Mouse (Mus musculus) megakaryocyte progenitor cell, adult 5-6 weeks (primary cell): ENCODE results near the gene Fam217b. TPM values are rescaled to one million over a fixed set of nuclear protein-coding genes. Genes with fewer than 3 reads are reported as not detected.
A peak's percentile ranks its signal among the peaks of the same experiment; 100 is the strongest.

Experiments used
- ATAC-seq: replicated peaks from 2 replicates; pipeline ENCODE4 v1.8.0; 2016; ENCODE audit warnings: mild to moderate bottlenecking, moderate TSS enrichment, inconsistent platforms; ENCODE audit not compliant: poor library complexity
- total RNA-seq, 2 experiments: library from RNA; stranded (forward) in 1 of 2; stranded (reverse) in 1 of 2; fragments of 157-497, 149-512 nt in 1 of 2; fragments of 200-1000 nt in 1 of 2; gene quantifications; 2 replicates each; pipeline versions ENCODE4 v1.2.3 to v1.2.4; 2015 to 2017

Fam217b gene
- total RNA-seq (2015) (8.6 and 9.3 TPM in 2 replicates), total RNA-seq (2017) (3.8 and 4.4 TPM in 2 replicates)

GRCm38 (mm10) chr2:178414261-178415149, at the start of gene Fam217b, which contains the start of gene Ppp1r3d:
Fam217b (plus strand) TSS chr2:178414524.
Ppp1r3d (minus strand) TSS chr2:178414472.
- ATAC-seq, result peak; percentile 56

- peak; percentile 32 for ATAC-seq
These were observed 7.1 kb upstream of the Fam217b start, which contains the start of gene Sycp2 for GRCm38 (mm10) chr2:178407053-178407815. Sycp2 (minus strand) TSS chr2:178407685.

GRCm38 (mm10) chr2:178409024-178409423, 5.3 kb upstream of the Fam217b start:
- peak; percentile 74 for ATAC-seq

- no peak for ATAC-seq
These were observed 4.0 kb upstream of the Fam217b start for GRCm38 (mm10) chr2:178410286-178410685.

- ATAC-seq, result no peak
These were observed 1.7 kb upstream of the Fam217b start for GRCm38 (mm10) chr2:178412598-178412997.

GRCm38 (mm10) chr2:178413081-178413480, 1.2 kb upstream of the Fam217b start:
- no peak for ATAC-seq

- ATAC-seq, result no peak
These were observed 653 bp upstream of the Fam217b start for GRCm38 (mm10) chr2:178413481-178414260.

GRCm38 (mm10) chr2:178415150-178415448, 775 bp downstream of the Fam217b start:
- no peak for ATAC-seq

GRCm38 (mm10) chr2:178416427-178416826, 2.1 kb downstream of the Fam217b start:
- ATAC-seq, result peak; percentile 76

GRCm38 (mm10) chr2:178416970-178417369, 2.6 kb downstream of the Fam217b start:
- ATAC-seq, result peak; percentile 53

- no peak for ATAC-seq
These were observed 6.3 kb downstream of the Fam217b start for GRCm38 (mm10) chr2:178420576-178420975.

GRCm38 (mm10) chr2:178421603-178422002, 7.3 kb downstream of the Fam217b start:
- ATAC-seq, result no peak

- no peak for ATAC-seq
These were observed 7.9 kb downstream of the Fam217b start for GRCm38 (mm10) chr2:178422186-178422585.

GRCm38 (mm10) chr2:178423223-178423622, 8.9 kb downstream of the Fam217b start:
- no peak for ATAC-seq

- ATAC-seq, result peak; percentile 78
These were observed 11.9 kb downstream of the Fam217b start for GRCm38 (mm10) chr2:178426229-178426628.

GRCm38 (mm10) chr2:178427181-178427580, 12.9 kb downstream of the Fam217b start:
- ATAC-seq, result no peak

- no peak for ATAC-seq
These were observed 13.9 kb downstream of the Fam217b start for GRCm38 (mm10) chr2:178428183-178428582.

- ATAC-seq, result no peak
These were observed 14.4 kb downstream of the Fam217b start for GRCm38 (mm10) chr2:178428676-178429075.

- no peak for ATAC-seq
These were observed 15.1 kb downstream of the Fam217b start for GRCm38 (mm10) chr2:178429426-178429825.

- no peak for ATAC-seq
These were observed 15.9 kb downstream of the Fam217b start, which contains the start of gene Cdh26 for GRCm38 (mm10) chr2:178430231-178430630. Cdh26 (plus strand) TSS chr2:178430531.

- ATAC-seq, result no peak
These were observed 19.2 kb downstream of the Fam217b start for GRCm38 (mm10) chr2:178433495-178433894.
